Mouse (Mus musculus) cerebral cortex, adult 2 months (tissue): ENCODE measurements around the gene Fkrp.

Source experiments
- WGBS: fragments of 180-500 bp; shearing (Covaris S2); methylation state at CpG from one replicate; pipeline ENCODE4 v1.1.7; 2018; 5-methylcytosine and 5-hydroxymethylcytosine counted together

Gene Fkrp

DNA sequence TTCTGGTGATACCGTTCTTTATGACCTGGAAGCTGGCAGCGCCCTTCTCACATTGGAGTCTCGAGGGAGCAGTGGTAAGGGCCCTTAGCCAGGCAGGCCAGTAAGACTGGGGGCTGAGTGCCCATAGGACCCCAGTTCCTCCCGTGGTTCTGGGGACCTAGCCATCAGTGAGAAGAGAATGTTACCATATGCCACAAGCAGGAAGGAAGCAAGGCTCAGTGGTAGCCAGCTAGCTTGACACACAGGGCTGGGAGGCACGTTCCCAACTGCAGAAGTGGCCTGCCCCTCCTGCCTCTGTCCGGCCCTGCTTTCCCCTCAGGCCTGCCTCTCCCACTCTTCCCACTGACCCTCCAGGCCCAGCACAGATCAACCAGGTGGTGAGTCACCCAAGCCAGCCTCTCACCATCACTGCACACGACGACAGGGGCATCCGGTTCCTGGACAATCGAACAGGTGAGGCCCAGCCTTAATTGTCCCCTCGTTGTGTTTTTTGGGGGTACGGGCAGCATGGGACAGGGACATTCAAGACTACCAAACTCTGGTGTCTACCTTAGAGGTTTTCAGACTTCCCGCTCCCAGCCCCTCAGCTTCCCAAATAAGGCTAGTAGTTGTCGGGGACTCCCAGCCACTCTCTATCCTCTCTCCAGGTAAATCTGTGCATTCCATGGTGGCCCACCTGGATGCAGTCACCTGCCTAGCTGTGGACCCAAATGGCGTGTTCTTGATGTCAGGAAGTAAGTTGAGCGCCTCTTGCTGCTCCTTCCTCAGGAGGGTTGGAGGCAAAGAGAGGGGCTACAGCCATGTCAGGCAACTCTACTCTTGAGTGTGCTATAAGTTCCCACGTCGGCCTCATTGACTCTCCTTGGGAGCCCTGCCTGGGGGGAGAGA lies 21.6 kb upstream of the Fkrp start:
- 87% methylated on average over 18 of the region's 18 CpGs for WGBS

DNA sequence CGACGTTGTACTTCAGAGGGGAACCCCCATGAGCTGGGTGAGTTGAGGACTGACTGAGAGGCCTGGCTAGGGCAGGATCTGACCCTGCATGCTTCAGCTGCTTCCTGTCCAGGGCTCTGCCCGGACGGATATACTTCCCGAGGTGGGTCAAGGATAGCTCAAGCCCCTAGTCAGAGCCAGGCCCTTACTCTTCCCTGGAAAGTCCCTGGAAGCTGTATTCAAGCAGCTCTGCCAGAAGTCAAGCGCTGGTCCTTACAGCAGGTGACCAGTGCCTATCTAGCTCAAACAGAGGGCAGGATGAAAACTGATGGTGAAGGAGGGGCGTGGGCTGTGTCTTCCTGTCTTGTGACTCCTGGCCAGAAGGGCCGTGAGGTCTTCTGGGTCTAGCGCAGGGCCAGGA lies 13.9 kb upstream of the Fkrp start:
- 71% methylated on average over 9 of the region's 9 CpGs for WGBS

DNA sequence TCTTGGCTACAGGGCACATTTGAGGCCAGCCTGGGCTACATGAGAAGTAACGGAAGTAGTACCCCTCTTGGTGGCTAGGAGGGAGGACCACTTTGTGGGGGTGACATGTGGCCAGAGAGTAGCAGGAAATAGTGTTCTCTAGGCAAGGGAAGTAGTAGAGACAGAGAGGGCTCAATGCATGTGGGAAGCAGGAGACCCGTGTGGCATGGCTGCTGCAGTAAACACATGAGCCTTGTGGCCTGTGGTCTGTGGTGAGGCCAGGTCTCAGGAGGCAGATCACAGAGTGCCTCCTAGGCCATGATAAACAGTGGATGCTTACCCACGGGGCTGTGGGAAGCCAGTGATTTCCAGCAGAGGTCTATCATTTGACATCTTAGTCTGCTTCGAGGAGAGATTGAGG lies 10.7 kb upstream of the Fkrp start:
- WGBS, result 52% methylated on average over 4 of the region's 4 CpGs

DNA sequence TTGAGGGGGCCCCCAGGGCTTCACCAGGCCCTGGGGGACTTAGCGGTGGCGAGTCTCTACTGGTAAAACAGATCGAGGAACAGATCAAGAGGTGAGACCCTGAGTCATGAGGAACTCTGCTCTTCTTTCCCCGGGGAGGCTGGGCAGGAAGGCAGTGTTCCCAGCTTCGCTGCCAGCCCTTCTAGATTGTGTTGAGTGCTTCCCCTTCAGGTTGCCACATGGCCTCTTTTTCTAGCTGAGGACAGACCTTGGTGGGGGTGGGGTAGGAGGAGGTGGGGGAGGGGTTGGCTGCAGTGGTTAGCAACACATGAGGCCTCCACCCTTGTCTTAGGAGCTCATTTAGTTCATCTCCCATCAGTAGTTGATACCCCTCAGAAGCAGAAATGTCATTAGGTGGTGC lies 10.0 kb upstream of the Fkrp start:
- WGBS, result 60% methylated on average over 5 of the region's 5 CpGs

DNA sequence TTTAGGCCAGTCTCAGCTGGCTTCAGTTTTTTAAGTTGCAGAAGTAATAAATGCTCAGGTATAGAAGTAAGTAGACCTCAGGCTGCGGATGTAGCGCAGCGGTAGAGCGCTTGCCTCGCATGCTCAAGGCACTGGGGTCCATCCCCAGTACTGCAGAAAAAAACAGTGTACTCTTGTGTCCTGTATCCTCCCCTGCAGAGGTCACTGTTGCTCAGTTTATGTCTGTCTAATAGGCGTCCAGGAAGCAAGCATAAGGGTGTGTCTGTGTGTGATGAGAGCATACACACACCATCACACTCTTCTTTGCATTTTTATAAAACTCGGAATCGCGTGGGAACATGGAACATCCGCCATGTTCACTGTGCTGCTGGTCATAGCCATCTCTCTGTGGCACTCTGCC lies 9.3 kb upstream of the Fkrp start:
- 60% methylated on average over 10 of the region's 10 CpGs for WGBS

DNA sequence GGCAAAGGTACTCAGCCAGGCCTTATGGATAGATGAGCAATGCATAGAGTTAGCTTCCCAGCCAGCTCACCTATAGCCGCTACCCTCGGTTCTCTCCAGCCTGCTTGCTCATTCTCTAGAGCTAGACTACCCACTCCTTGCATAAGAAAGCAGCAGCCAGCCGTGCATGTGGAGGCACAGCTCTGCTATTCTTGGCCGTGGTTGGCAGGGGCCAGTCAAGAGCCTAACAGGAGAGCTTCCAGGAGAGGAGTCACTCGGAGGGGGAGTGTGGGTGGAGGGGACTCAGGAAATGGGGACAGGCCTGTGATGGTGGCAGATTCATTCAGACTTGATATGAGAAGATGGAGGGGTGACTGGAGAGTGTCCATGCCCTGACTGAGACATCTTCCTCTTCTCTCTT lies 7.2 kb upstream of the Fkrp start:
- 23% methylated on average over 5 of the region's 5 CpGs for WGBS

DNA sequence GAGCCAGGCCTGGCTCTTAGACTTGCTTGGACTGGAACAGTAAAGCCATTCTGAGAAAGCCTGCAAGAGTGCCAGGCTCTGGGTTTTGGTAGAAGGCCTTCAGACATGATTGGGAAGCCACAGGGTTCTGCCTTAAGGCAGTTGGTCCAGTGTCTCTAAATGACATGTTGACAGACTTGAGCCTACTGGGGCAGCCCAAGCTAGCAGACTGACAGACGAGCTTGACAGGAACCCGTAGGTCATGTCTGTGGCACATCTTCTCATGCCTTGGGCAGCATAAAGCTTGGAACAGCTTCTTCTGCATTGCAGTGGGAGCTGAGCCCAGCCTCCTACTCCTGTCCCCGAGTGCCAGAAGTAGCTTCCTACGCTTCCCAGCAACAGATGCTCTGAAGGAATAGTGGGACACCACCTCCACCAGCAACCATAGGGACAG lies 5.2 kb upstream of the Fkrp start:
- 17% methylated on average over 4 of the region's 4 CpGs for WGBS

DNA sequence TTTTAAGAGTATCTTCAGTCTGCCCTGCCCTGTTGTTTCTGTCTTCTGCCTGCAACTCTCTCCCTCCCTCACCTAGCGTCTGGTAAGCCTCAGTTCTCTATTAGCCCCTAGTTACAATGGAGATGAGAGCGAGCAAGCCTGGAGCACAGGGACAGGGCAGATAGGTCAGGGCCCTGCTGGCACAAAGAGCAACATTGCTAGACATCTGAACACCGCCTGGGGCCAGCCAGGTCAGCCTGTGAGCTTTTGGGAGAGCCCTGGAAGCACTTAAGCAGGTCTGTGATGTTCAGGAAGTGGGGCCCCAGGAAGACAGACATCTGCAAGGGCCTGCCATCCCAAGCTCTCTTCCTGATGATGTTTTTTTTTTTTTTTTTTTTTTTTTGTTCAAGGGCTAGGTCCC lies 4.6 kb upstream of the Fkrp start:
- WGBS, result 39% methylated on average over 3 of the region's 3 CpGs

DNA sequence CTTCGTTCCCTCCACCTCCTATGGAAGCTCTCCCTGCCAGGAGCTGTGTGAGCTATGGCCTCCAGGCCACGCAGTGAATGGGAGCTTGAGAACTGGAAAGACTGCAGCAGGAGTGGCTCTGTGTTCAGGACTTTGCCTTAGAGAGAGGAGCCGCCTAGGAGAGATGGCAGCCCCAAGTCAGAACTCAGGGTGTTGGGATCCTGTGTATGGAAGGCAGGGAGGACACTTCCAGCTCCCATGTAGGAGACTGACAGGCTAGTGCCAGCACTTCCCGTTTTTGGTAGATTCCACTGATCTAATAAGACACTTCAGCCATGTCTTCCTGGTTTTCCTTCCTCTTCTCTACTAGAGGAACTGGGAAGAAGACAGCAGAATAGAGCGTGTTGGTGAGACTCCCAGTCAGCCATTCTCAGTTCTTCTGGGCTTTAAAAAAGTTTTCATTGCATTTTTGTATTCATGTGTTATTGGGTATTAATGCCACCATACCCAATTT lies 3.8 kb upstream of the Fkrp start:
- WGBS, result 22% methylated on average over 5 of the region's 5 CpGs

DNA sequence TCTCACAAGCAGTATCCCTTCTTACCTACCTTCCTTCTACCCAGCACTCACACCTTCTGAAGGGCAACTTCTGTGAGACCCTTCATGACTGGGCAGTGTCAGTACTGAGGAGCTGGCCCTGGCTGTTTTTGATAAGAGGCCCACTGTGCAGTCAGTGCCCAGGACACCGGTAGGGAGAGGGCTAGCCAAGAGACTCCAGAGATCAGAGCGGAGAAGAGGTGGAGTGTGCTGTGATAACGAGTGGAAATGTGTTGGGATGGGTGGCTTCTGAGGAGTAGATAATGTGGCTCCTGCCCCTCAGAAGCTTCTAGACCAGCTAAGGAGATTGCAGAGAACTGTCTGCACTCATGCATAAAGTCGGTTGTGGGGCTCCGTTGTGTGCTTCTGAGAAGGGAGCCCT lies 3.3 kb upstream of the Fkrp start:
- 40% methylated on average over 5 of the region's 5 CpGs for WGBS

DNA sequence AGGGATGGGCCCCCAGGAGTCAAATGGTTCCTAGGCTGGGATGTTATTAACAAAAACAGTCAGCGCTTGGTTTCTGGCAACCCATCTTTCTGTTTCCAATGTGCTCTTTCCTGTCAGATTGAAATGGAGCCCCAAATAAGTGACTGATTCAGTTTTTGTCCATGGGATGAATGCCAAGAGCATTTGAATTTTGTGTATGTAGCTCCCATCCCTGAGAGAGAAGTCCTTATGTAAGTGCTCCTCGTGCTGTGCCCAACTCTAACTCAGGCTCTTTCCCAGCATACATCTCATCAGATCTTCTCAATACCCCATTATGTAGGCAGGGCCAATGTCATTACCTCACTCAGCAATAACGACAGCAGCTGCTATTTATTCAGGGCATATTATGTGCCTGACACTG lies 1.2 kb upstream of the Fkrp start:
- 15% methylated on average over 3 of the region's 3 CpGs for WGBS

DNA sequence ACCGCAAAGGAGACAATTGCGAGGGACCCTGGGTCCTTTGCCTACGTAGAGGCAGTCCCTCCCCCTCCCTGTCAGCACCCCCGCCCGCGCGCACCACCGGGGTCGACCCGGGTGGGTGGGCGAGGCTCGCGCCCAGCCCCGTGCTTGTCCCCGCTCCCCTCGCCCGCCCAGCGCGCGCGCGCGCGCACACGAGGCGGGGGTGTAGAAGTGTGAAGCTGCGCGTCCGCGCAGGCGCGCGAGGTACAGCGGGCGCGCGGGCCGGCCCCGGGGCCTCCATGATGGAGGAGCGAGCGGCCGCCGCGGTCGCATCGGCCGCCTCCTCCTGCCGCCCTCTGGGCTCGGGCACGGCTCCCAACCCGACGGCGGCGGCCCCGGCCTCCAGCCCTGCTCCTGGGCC lies 456 bp downstream of the Fkrp start:
- 0% methylated on average over 55 of the region's 55 CpGs for WGBS

DNA sequence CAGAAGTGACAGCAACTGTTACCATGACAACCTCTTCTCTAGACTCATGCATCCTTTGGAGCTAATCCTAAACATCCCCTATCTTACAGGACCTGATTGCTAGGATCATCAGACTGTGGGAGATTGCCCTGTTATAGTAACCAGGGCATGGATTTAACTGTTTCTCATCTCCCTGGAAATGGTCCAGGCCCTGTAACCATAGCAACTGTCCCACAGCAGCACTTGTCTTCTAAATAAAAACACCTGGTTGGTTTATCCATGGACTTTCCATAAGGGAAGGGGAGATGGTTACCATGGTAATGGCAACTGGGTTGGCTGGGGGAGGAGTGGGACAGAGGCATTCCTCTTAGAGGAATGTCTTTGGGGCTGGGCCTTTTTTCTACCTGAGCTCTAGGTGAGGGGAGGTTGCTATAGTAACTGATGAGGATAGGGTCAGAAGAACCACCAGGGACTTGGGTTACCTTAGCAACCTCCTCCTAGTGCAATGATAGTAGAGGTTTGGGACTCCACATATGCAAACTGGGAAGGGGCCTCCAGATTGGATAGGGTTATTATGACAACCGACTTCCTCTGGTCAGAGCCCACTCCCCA lies 1.1 kb downstream of the Fkrp start, which contains the start of gene Strn4:
Gene Strn4 (plus strand): TSS at position 539 of the 591 bp plus-strand sequence.
- 7% methylated on average over 1 of the region's 1 CpGs for WGBS

DNA sequence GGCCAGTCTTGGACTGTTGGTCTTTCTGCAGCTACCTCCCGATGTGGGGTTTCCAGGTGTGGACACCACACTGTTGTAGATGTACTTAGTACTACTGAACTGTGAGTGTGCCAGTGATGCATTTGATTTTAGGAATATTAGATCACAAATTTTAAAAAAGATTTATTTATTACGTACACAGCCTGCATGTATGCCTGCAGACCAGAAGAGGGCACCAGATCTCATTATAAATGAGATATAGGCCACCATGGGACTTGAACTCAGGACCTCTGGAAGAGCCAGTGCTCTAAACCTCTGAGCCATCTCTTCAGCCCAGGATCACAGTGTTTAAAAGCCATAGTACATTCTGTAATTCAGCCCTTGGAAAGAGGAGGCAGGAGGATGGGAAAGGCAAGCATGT lies 4.0 kb downstream of the Fkrp start:
- WGBS, result 57% methylated on average over 2 of the region's 2 CpGs

DNA sequence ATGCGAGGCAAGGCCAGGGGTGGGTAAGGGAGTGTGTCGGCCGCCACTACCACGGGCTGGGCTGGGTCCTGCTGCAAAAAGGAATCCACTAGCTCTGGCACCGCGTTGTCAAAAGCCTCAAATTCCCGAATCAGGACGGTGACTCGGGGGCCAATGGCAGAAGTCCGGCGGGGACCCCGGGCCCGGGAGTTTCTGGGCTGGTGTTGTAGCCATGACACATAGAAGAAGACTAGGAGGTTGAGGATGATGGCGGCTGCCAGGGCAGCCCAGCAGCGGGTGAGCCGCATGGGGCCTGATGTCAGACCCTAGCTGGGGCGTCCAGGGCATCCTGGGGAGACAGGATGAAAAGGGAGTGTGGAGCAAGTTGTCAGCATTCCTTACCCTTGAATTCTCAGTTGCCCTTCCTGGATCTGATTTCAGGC lies 4.9 kb downstream of the Fkrp start:
- WGBS, result 31% methylated on average over 17 of the region's 17 CpGs

DNA sequence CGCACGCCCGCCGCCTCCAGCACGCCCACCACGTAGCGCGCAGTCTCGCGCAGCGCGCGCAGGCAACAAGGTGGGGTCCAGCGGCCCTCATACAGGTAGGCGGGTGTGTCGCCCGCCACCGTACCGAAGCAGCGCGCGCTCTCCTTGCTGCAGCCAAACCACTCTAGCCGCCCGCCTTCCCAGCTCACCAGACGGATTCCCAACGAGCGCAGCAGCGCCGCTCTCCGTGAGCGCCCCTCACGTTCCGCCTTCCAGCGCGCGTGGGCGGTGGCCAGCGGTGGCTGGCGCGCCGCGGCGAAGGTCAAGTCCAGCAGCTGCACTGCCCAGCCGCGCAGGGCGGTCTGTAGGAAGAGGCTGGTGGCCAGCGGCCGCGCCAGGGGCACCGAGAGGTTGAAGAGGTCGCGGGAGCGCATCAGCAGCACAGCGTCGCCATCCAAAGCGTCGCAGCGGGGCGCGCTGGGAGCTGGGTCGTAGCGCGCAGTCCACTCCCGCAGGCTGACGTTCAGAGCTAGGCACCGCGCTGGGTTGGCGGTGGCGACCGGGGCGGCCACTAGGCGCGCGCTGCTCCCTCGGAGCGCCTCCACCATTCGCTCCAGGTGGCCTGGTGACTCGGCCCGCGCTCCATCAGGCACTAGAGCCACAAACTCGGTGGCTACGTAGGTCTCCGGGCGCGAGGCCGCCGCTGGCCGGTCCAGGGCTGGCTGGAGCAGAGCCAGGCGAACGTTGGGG lies 5.4 kb downstream of the Fkrp start:
- 24% methylated on average over 90 of the region's 90 CpGs for WGBS

DNA sequence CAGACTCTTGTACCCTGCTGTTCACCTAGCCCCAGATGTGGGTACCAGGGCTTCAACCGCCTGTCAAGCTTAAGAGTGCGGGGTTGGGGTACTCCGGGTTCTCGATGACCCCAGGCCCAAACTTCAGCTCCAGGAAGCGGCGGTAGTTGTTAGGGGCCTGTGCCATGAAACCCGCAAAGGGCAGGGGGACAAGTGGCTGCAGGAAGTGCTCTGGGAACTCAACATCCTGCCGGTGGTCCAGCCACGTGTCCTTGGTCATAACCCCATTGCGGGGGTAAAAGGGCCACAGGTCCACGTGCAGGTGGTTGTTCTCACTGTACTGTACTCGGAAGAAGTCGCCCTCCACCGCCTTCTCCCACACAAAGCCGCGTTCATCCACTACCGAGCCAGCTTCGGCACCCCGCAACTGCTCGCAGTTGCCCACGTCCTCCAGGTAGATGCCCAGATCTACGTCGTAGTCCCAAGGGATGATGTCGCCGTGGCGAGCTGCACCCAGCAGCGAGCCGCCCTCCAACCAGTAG lies 6.1 kb downstream of the Fkrp start:
- WGBS, result 60% methylated on average over 28 of the region's 28 CpGs

DNA sequence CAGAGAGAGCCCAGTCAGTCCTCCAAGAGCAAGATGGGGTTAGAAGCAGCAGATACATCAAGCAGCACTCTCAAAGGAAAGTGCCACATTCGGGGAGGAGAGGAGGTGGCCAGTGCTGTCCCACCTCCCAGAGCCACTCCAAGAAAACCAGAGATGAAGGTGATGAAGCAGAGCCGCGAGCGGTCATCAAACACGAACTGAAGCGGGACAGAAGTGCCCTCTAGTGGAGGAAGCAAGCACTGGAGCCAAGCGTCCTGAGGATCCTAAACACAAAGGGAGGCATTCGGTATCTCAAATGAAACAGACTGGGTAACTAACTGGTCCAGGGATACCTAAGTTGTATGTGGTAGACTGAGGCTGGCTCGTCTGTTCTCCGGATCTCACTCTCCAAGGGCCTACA lies 6.8 kb downstream of the Fkrp start:
- WGBS, result 18% methylated on average over 10 of the region's 10 CpGs

DNA sequence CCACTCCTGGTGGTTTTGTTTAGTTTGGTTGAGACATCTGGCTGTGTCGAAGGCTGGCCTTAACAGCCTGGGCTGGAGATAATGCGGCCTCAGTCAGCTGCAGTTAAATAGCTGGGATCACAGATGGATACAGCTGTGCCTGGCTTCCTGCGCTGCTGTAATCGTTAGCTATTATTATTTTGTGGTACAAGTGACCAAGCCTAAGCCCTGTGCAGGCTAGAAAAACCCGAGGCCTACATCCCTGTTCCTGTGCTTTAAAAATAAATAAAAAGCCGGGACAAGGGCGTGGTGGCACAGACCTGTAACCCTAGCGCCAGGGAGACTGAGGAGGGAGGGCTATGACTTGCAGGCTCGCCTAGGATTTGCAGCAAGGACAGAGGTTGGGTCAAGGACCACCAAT lies 7.9 kb downstream of the Fkrp start:
- WGBS, result 78% methylated on average over 9 of the region's 9 CpGs

DNA sequence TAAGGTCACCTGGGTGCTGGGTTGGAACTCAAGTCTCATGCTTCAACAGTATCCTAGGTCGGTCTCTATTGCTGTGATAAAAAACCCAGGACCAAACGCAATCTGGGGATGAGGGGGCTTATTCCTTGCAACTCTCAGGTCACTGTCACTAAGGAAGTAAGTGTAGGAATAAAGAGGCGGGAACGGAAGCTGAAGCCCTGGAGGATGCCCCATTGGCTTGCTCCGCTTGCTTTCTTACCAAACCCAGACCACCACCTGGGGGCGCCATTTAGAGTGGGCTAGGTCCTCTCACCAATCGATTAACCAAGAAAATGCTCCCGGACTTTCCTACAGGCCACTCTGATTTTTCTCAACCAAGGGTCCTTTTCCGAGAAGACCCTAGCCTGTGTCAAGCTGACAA lies 8.6 kb downstream of the Fkrp start:
- 89% methylated on average over 9 of the region's 9 CpGs for WGBS

DNA sequence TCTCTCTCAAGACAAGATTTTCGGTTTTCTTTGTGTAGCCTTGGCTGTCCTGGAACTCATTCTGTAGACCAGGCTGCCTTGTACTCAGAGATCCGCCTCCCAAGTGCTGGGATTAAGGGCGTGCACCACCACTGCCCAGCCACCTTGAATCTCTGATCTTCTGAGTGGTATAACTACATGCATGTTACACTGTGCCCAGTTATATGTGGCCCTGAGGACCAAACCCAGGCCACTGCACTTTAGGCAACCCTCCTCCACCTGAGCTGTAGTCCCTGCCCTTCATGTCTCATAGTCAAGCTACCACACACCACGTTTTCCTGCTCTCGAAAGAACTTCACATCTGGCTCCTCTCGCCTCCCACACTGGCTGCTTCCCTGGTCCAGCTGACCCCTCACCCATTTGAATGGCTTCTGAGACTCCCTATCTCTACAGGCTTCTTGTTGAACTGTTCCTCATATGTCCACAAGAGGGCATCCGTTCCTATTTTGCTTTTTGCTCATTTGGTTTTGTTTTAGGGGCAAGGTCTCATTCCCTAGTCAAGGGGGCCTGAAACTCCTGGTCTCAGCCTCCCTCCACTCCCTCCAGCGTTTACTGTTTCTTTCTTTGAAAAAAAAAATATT lies 12.0 kb downstream of the Fkrp start:
- 31% methylated on average over 8 of the region's 8 CpGs for WGBS

DNA sequence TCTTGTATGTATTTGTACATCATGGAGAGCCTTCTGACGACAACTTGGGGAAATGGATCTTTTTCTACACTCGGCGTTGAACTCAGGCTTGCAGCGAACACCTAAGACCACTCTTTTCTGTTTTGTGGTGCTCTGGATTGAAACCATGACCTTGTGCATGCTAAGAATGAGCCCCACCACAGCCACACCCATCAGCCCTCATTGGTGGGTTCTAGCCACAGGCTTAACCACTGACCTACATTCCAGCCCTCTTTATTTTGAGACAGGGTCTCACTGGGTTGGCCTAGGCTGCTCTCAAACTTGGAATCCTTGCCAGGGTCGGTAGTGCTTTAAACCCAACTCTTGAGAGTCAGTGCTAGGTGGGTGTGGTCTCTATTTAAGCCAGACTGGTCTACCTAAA lies 21.6 kb downstream of the Fkrp start:
- 95% methylated on average over 5 of the region's 5 CpGs for WGBS
